Mouse (Mus musculus) brain, adult 2 months (tissue): Measurements from ENCODE around the gene Hilpda.

Experiments used
- DNase-seq: peaks from one replicate; pipeline ENCODE4 v3.0.0; 2011; ENCODE audit warnings: low read depth, low spot score

The Hilpda gene

DNA sequence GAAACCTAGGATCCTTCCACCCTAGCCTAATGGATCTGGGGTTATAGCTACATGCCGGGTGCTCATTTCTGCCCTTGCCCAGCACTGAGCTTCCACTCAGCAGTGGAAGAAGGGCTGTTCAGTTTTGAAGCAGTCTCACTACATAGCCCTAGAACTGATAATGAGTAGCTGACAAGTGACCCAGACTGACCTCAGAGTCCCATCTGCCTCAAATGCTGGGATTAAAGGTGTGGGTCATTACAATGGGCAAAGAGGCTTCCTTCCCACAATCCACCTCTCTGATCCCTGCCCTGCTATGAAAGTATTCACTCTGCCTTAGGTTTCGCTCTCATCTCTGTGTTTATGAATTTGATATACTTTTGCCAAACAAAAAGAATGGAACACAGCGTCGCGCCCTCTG lies 4.5 kb downstream of the Hilpda start:
- no peak for DNase-seq

DNA sequence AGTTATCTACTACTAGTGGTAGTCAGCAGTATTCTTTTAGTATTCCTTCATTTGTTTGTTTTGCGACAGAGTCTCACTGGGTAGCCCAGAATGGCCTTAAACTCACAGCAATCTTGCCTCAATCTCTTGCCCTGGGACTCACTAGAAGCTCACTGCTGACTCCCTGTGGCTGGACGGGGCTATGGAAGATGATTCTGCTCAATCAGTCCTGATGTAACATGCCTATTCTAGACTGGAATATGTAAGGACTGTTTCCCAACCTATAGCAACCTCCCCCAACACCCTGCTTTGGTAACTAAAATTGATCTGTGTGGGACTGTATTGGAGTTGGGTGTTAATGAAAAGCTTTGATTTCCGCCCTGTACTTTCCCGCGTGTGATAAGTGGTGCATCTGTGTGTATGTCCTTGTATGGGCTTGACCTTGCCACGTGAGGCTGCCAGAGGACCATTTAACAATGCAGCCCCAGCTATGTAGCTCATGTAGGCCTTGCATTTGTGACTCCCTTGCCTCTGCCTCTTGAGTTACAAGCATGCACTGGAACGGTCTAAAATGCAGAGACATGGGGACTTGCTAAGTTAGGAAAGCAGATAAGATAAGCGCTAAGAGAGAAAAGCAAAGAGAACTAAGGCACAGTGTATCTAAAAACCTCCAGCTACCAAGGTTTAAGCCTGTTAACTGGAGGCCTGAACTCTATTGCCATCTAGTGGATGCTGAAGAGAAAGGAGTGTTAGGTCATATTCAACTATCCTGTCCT lies 6.4 kb downstream of the Hilpda start:
- peak; percentile 87 for DNase-seq

DNA sequence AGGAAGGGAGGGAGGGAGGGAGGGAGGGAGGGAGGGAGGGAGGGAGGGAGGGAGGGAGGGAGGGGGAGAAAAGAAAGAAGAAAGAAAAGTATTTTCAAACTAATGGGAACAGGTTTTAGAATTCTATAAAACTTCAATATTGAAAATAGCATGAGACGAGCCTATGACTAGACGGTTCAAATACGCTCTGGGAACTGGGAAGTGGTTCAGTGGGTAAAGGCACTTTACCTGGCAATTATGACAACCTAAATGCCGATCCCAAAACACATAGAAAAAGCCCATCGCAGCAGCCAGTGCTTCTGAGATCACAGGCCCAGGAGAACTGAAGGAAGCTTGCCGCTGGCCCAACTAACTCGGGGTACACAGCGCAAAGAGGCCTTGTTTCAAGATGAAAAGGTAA lies 7.0 kb downstream of the Hilpda start, which contains the start of gene Fam71f2:
TSS of gene Fam71f2 (plus strand) at position 301 of the 400 bp plus-strand sequence.
- DNase-seq = no peak

DNA sequence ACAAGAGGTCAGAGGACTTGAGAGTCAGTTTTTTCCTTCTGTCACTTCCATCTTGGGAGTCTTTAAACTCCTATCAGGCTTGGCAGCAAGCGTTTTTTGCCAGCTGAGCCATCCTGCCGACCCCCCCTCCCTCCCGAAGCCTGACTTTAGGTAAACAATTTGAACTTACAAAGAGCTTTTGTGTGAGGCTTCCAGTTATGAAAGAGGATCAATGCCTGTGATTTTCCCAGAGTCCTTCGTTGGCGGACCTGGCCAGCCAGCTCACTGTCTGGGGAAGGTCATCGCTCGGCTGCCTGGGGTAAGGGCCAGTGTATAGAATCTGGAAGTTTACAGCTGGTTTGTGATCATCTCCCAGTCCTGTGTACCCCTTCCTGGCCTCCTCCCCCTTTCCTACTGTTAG lies 8.4 kb downstream of the Hilpda start:
- DNase-seq = no peak

DNA sequence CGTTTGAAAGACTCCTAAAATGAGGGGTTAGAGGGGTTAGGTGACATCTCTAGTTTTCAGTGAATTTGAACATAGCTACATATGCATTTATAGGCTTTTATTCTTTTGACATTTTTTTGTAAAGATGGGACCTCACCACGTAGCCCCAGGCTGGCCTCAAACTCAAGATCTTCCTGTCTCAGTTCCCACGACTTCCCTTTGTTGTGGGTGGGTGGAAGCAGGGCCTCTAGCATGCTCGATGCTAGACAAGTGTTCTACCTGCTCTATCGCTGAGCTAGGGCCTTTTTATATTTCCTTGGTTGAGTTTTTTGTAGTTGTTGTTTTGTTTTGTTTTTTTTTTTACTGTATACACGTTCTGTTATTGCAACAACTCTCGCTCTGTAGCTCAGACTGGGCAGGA lies 14.6 kb downstream of the Hilpda start:
- DNase-seq = no peak

DNA sequence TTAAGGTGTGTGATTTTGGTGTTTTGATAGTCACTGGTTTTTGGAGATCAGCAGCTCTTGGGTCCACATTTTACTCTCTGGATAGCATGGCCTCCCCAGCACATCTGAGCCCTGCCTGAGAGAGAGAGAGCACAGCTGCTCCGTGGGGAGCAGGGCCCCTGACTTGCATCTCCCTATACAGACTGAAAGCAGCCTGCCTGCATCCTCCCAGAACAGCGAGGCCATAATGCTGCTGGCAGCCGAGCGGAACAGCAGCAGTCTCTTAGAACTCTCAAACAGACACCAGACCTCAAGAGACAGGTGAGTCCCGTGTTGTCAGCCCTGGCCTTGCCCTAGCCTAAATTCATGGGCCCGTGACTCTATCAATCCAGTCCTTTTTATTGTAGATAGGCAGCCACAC lies 15.2 kb downstream of the Hilpda start:
- DNase-seq = no peak

DNA sequence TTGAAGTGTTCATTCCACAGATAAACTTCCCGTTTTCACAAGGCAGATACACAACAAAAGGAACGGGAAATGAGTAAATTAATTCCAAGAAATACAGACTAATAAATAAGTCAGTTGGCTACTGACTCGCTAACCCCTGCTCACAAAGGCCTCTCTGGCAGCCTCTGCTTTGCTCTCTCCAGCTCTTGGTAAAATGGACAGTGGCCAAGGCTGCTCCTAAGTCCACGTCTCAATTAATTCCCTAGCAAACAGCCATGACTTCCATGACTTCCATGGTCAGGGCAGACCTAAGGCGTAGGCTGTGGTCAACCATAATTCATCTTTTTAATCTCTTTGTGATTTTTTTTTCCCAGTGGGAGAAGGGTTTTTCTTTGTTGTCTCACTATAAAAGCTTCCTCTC lies 15.7 kb downstream of the Hilpda start:
- no peak for DNase-seq

DNA sequence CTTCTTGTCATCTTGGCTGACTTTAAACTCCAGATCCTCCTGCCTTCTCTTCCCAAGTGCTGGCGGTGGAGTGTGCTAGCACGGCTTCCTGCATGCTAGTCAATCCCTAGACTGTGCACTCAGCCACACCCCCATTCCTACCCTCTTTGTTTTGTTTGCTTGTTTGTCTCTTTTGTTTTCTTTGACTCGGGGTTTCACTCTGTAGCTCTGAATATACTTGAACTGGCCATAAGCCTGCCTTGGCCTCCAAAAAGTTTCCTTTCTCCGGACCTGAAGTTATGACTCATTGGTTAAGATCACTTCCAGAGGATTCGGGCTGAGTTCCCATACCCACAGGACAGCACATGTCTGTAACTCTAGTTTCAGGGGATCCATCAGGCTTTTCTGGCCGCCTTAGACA lies 16.4 kb downstream of the Hilpda start:
- DNase-seq = no peak

DNA sequence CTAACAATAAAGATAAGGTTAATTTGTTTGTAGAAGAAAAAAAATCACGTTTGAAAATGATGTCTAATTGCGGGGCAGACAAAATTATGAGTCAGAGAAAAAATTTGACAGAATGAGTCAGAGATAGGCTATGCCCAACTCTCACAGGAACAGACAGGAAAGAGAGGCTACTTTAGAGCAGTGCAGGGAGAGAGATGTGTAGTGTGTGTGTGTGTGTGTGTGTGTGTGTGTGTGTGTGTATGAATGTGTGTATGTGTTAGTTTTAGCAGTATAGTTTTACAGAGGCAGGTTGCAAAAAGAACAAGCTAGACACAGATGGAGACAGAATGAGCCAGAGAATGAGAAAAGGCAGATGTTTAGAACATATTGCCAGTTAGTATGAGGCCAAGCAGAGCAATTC lies 26.8 kb downstream of the Hilpda start:
- no peak for DNase-seq

DNA sequence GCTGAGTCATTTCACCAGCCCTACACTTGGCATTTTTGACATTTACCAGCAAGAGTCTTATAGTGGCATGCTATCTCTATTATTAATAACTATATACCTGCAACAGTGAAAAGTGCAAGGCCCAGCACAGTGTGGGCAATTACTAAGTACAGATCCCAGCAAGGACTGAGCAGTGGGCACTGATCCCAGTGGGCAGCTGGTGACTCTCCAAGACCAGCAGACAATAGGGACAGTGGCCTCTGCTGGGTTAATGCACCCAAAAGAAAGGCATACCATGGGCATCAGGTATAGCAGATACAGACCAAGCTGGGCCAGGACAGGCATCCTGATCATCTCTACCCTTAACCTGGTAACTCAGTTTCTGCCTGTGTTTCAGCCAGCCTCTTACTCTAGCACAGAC lies 31.0 kb downstream of the Hilpda start:
- DNase-seq = no peak

DNA sequence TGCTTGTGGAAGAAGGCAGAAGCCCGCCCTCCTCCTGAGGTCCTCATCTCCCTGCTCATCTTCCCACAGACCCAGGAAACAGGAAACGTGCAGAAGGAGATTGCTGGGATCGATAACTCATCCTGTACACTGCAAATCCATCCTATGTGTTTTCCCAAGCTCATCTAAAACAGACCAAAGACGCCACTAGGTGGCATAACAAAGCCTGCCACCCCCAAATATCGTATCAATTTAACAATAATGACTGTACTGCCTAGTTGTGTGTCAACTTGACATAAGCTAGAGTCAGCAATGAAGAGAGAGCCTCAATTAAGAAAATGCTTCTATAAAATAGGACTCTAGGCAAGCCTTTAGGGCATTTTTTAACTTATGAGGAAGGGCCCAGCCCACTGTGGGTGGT lies 31.4 kb downstream of the Hilpda start:
- DNase-seq = peak; percentile 8

DNA sequence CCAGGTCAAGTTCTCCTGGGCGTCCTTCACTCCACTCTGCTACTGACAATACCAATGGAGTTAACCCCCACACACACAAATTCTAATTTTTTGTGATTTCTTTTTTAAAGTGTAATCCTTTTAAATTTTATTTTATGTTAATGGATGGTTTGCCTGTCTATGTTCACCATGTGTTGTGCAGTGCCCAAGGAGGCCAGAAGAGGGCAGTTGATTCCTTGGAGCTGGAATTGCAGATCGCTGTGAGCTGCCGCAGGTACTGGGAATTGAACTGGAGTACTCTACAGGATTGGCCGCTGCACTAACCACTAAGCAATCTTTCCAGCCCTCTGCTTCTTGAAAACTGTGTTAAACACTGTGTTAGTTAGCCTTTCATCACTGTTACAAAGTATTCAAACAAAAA lies 33.2 kb downstream of the Hilpda start:
- DNase-seq = no peak

DNA sequence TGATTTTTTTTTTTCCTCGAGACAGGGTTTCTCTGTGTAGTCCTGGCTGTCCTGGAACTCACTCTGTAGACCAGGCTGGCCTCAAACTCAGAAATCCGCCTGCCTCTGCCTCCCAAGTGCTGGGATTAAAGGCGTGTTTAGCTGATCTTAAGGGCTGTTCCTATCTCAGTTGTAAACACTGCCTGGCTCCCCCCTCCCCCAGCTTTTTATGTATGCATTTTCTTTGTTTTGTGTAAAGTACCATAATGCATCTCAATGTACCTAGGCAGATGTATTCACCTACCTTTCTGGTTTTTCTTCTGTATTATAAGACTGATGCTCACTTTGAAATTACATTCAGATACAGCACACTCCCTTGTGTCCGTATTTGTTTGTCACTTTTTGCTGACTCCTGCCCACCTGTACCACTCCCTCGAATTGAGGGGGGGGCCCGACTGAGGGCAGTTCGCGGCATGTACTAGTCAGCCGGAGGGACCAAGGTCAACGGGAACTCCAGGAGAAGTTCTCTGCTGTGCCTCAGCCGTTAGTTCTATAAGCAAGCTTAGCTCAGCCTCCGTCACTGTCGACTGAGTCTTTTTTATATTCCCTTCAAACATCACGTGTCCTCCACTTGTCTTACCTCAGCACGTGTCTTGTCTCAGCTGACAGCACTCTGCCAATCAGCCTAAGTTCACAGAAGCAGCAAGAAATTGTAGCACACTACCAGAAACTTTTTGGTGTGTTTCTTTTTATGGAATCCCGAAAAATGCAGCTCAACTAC lies 36.7 kb downstream of the Hilpda start:
- no peak for DNase-seq

DNA sequence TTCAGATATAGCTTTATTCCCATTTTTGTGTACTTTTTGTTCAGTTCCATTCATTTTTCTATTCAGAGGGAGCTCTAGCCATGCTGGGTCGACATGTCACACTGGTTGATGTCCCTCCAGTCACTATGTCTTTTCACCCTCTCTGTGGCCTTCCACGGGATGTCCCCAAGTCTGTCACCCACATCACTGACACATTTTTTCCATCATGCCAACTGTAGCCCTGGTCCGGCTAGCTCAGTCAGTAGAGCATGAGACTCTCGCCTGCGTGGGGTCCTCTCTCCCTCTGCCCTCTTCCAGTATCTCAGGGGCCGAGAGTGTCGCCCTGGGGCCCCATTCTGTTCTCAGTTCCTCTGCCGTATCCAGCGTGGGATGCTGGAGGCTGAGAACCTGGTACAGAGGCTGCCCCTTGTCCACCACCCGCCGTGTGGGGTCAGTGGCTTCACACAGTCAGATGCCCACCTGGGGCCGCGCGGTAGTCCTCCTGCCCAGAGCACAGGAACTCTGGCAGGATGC lies 41.5 kb downstream of the Hilpda start:
- no peak for DNase-seq

DNA sequence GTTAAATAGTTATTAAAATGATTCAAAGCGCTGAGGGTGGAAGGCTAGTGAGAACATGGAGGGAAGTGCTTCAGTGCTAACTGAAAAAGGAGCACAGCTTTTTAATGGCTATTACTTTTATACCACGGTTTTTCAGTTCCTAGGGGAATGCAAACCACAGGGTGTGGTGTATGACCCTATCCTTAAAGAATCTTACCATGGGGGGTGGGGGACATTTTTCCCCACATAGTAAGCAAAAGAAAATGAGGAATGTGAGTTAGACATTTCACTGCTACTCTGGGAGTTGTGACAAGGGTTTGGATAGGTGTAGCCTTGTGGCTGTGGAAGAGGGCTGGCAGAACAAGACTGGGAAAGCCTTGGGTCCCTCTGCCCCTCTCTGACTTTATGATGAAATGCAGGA lies 45.0 kb downstream of the Hilpda start:
- DNase-seq = no peak

DNA sequence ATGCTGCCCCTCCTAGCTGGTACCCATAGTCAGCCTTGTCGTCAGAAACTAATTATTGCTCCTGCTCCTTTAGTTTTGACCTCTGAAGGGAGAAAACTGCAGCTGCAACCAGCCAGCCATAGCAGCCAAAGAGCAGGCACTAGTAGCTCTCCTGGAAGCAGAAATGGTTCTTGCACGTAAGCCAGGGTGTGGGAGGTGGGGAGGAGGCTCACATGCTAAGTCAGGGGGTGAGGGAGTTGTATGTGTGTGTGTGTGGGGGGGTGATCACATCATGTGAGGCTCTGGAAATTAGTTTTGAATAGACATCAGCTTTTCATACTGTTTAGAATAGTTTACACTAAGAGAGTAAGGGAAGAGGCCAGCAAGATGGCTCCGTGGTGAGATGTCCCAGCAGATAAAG lies 45.7 kb downstream of the Hilpda start:
- DNase-seq = peak; percentile 45

DNA sequence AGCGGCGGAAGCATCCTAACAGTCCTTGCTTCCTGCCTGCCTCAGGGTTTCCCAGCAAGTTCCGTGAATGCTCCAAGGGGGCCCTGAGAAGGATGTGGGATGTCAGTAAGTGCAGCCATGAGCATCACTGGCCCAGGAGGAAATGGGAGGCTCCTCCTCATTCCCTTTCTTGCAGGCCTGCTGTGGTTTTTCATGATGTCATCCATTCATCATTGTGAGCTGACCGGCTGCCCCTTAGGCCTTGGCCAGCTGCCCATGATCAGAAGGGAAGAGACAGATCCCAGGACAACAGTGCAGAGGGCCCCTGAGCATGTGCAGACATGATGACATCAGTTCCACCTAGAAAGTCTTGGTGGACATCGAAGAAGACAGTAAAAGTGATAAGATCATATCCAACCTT lies 46.6 kb downstream of the Hilpda start, which contains the start of gene Fam71f1:
TSS of gene Fam71f1 (plus strand) at position 262 of the 400 bp plus-strand sequence.
- DNase-seq = peak; percentile 24

DNA sequence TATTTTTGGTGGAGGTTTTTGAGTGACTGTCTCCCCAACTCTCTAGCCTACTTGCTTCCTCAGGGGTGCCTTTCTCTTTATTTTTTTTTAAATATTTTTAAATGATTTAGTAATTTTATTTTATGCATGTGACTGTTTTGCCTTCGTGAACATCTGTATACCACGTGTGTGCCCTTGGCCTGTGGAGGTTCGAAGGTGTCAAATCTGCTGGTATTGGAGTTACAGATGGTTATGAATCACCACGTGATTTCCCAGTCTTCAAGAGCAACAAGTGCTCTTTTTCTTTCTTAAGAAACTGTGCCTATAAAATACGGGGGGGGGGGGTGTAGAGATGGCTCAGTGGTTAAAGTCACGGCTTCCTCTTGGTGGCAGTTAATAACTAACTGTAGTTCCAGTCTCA lies 49.3 kb downstream of the Hilpda start:
- no peak for DNase-seq

DNA sequence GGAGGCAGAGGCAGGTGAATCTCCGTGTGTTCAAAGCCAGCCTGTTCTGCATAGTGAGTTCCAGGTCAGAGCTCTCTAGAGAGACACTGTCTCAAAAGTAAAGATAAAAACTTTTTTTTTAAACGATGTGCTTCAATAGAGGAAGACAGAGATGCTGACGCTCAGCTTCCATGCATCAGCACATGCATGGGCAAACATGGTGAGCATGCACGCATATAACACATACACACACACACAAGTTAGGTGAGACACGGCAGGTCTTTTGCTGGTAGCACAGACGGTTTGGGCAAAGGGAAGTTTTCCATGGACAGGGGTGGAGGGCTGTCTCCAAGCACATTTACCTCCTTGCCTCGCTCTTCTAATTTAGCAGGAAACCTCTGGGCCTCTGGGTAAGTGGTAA lies 49.9 kb downstream of the Hilpda start:
- DNase-seq = no peak

DNA sequence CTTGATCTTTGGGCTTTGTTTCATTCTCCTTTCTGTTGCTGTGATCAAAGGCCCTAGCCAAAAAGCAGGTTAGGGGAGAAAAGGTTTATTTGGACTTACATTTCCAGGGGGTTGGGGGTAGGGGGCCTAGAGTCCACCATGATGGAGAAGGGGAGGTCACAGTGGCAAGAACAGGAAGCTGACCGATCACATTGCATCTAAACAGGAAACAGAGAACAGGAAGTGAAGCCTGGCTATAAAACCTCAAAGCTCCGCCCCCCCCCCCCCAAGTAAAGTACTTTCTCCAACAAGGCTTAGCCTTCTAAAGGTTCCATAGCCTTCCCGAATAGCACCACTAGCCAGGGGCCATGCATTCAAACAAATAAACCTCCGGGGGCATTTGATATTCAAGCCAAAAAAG lies 50.4 kb downstream of the Hilpda start:
- no peak for DNase-seq
